Mouse (Mus musculus) megakaryocyte, embryonic 14.5 days (primary cell): ENCODE data around the gene Peli2. TPM values are rescaled to one million over a fixed set of nuclear protein-coding genes. Genes with fewer than 3 reads are reported as not detected.

Experiments
- H3K27me3 ChIP-seq: replicated peaks from 2 replicates; pipeline ENCODE3; 2012; ENCODE audit warnings: inconsistent platforms
- H3K36me3 ChIP-seq: replicated peaks from 2 replicates; pipeline ENCODE3; 2012; ENCODE audit warnings: low read length, inconsistent platforms, mixed read lengths
- H3K4me1 ChIP-seq: 2 replicates; pipeline ENCODE4 v1.6.1; 2012; ENCODE audit warnings: inconsistent platforms
- H3K4me3 ChIP-seq: replicated peaks from 2 replicates; pipeline ENCODE3; 2012; ENCODE audit warnings: moderate library complexity, mild to moderate bottlenecking, inconsistent platforms
- H3K9me3 ChIP-seq: 2 replicates; pipeline ENCODE4 v1.6.1; 2012; ENCODE audit warnings: inconsistent platforms
- FLI1 ChIP-seq: IDR thresholded peaks from 2 replicates; pipeline ENCODE4 v1.6.1; 2012; ENCODE audit warnings: low read length, inconsistent platforms, mixed read lengths
- GATA1 ChIP-seq: IDR thresholded peaks from 3 replicates; pipeline ENCODE4 v1.6.1; 2012; ENCODE audit warnings: mixed read lengths, low read length, inconsistent platforms, borderline replicate concordance
- polyA plus RNA-seq: library from polyadenylated mRNA; stranded (reverse); fragments of >175 nt; gene quantifications from 2 replicates; pipeline ENCODE4 v1.2.3, GENCODE M21; 2012; ENCODE audit warnings: low replicate concordance; ENCODE audit not compliant: insufficient read depth

Gene Peli2
- polyA plus RNA-seq, 1 experiment = 2.8 TPM

GRCm38 (mm10) chr14:48200291-48200690 lies 79.7 kb downstream of the Peli2 start:
- TF ChIP-seq FLI1 (no peak), GATA1 (no peak)
- no peaks in the 10 kb centered on the region for H3K36me3 ChIP-seq
- H3K27me3 ChIP-seq = peaks cover 3% of the 10 kb centered on the region
- no peaks in the 10 kb centered on the region for H3K9me3 ChIP-seq
- no peak overlapping the region for H3K4me3 ChIP-seq
- H3K4me1 ChIP-seq = peaks cover 4% of the 10 kb centered on the region; the same call in 1 of the 2 replicates

GRCm38 (mm10) chr14:48200788-48201187 lies 80.2 kb downstream of the Peli2 start:
- Histone ChIP-seq H3K4me1 (peaks cover 4% of the 10 kb centered on the region; the same call in 1 of the 2 replicates), H3K36me3 (no peaks in the 10 kb centered on the region), H3K4me3 (no peak overlapping the region), H3K9me3 (no peaks in the 10 kb centered on the region), H3K27me3 (peaks cover 3% of the 10 kb centered on the region)
- TF ChIP-seq FLI1 (no peak), GATA1 (no peak)

- H3K9me3 ChIP-seq = no peaks in the 10 kb centered on the region
- no peaks in the 10 kb centered on the region for H3K36me3 ChIP-seq
- H3K27me3 ChIP-seq = peaks cover 3% of the 10 kb centered on the region
- peaks cover 4% of the 10 kb centered on the region; the same call in 1 of the 2 replicates for H3K4me1 ChIP-seq
- TF ChIP-seq GATA1 (no peak), FLI1 (no peak)
- H3K4me3 ChIP-seq = no peak overlapping the region
Measured at GRCm38 (mm10) chr14:48201403-48201802, 80.8 kb downstream of the Peli2 start.

- Histone ChIP-seq H3K9me3 (no peaks in the 10 kb centered on the region), H3K36me3 (no peaks in the 10 kb centered on the region), H3K4me3 (no peak overlapping the region), H3K27me3 (peaks cover 3% of the 10 kb centered on the region), H3K4me1 (peaks cover 4% of the 10 kb centered on the region; the same call in 1 of the 2 replicates)
- TF ChIP-seq GATA1 (no peak), FLI1 (no peak)
Measured at GRCm38 (mm10) chr14:48202096-48203036, 81.7 kb downstream of the Peli2 start.

GRCm38 (mm10) chr14:48205044-48205443 lies 84.4 kb downstream of the Peli2 start:
- Histone ChIP-seq H3K4me1 (no peaks in the 10 kb centered on the region), H3K9me3 (no peaks in the 10 kb centered on the region)

GRCm38 (mm10) chr14:48205635-48206034 lies 85.0 kb downstream of the Peli2 start:
- Histone ChIP-seq H3K4me3 (no peak overlapping the region), H3K9me3 (no peaks in the 10 kb centered on the region), H3K36me3 (no peaks in the 10 kb centered on the region), H3K4me1 (no peaks in the 10 kb centered on the region), H3K27me3 (no peaks in the 10 kb centered on the region)
- TF ChIP-seq GATA1 (no peak), FLI1 (no peak)

More at GRCm38 (mm10) chr14:48205044-48205443, 84.4 kb downstream of the Peli2 start:
- TF ChIP-seq FLI1 (no peak), GATA1 (no peak)
- Histone ChIP-seq H3K27me3 (peaks cover 2% of the 10 kb centered on the region), H3K36me3 (no peaks in the 10 kb centered on the region), H3K4me3 (no peak overlapping the region)

GRCm38 (mm10) chr14:48207119-48207518 lies 86.5 kb downstream of the Peli2 start:
- H3K9me3 ChIP-seq = no peaks in the 10 kb centered on the region
- H3K27me3 ChIP-seq = no peaks in the 10 kb centered on the region
- H3K4me1 ChIP-seq = no peaks in the 10 kb centered on the region
- H3K4me3 ChIP-seq = no peak overlapping the region
- TF ChIP-seq GATA1 = no peak
- H3K36me3 ChIP-seq = no peaks in the 10 kb centered on the region

- H3K36me3 ChIP-seq = no peaks in the 10 kb centered on the region
- H3K4me1 ChIP-seq = no peaks in the 10 kb centered on the region
- H3K27me3 ChIP-seq = no peaks in the 10 kb centered on the region
- no peak overlapping the region for H3K4me3 ChIP-seq
- no peaks in the 10 kb centered on the region; the same call in 1 of the 2 replicates for H3K9me3 ChIP-seq
- TF ChIP-seq GATA1 (no peak), FLI1 (no peak)
Measured at GRCm38 (mm10) chr14:48207746-48208640, 87.4 kb downstream of the Peli2 start.

- no peaks in the 10 kb centered on the region for H3K4me1 ChIP-seq
- H3K36me3 ChIP-seq = no peaks in the 10 kb centered on the region
- no peaks in the 10 kb centered on the region; the same call in 1 of the 2 replicates for H3K9me3 ChIP-seq
- no peak overlapping the region for H3K4me3 ChIP-seq
- H3K27me3 ChIP-seq = no peaks in the 10 kb centered on the region
- no peak for TF ChIP-seq FLI1
- no peak for TF ChIP-seq GATA1
Measured at GRCm38 (mm10) chr14:48209436-48209835, 88.8 kb downstream of the Peli2 start.

GRCm38 (mm10) chr14:48210089-48210488 lies 89.5 kb downstream of the Peli2 start:
- no peaks in the 10 kb centered on the region for H3K4me1 ChIP-seq
- no peaks in the 10 kb centered on the region for H3K27me3 ChIP-seq
- no peaks in the 10 kb centered on the region for H3K36me3 ChIP-seq
- H3K9me3 ChIP-seq = no peaks in the 10 kb centered on the region; the same call in 1 of the 2 replicates
- TF ChIP-seq FLI1 = no peak
- TF ChIP-seq GATA1 = no peak
- H3K4me3 ChIP-seq = no peak overlapping the region
